Mouse (Mus musculus) layer of hippocampus, postnatal 25 days (tissue): ENCODE results near the gene Pigg. TPM values are rescaled to one million over a fixed set of nuclear protein-coding genes. Genes with fewer than 3 reads are reported as not detected.
A peak's percentile ranks its signal among the peaks of the same experiment; 100 is the strongest.

Source experiments
- DNase-seq, 2 experiments: peaks; one replicate each; pipeline ENCODE4 v3.0.0; 2022; ENCODE audit warnings: mixed read lengths in 2 of 2, low spot score in 1 of 2; ENCODE audit errors: extremely low spot score in 1 of 2
- total RNA-seq, 2 experiments: library from RNA; stranded (reverse); gene quantifications; 2 replicates each; pipeline ENCODE4 v1.2.3; 2021

The Pigg gene
- total RNA-seq, 2 experiments from 2014 or later = 10.9 to 11.5 TPM

DNA sequence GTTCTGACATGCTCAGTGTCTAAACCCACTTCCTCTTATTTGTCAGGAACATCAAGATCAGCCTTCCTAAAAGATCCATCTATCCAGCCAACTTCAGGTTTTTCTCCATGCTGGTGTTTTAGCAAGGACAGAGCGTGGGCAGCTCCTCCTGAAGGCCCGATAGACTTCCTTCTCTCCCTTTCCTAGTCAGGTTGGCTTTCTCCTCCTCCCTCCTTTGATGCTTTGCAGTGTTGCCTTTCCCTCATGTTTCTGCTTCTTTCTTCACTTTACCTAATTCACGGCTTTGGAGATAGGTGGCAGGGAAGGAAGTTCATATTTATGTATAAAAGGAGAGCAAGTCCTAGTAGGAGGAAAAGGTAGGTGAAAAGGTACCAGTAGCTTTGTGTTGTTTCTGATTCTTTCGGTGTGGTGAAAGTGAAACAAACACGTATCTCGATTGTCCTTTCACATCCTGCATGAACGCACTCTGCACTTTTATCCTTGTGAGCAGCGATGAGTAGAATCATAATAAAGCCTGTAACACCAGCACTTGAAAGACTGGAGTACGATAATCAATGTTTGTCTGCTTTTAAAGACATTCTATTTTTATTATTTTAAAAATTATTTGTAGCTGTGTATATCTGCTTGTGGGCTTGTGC, 37.2 kb downstream of the Pigg start:
- no peak for DNase-seq

DNA sequence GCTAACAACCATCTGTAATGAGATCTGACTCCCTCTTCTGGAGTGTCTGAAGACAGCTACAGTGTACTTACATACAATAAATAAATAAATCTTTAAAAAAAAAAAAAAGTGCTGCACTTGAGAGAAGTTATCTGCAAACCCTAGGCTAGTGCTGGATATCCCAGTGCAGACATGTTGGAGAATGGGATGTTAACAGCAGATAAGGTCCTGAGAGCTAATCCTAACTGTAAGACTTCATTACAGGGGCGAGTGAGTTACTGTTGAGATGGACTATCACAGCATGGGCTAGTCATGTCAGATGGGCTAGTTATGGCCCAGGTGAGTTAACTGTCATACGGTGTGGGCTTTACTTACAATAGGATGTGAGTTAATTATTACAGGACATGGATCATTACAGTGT, 41.6 kb downstream of the Pigg start:
- no peak for DNase-seq

DNA sequence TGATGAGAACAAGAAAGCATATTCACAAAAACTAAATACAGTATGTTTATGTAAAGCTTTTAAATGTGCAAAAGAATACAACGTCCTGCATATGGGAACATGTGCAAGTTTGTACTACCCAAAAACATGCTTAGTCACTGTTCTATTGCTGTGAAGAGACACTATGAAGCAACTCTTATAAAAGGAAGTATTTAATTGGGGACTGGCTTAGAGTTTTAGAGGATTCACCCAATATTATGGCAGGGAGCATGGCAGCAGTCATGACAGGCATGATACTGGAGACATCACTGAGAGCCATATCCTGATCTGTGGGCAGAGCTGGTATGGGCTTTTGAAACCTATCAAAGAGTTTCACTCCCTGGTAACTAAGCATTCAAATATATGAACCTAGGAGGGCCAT, 45.5 kb downstream of the Pigg start:
- DNase-seq = no peak

DNA sequence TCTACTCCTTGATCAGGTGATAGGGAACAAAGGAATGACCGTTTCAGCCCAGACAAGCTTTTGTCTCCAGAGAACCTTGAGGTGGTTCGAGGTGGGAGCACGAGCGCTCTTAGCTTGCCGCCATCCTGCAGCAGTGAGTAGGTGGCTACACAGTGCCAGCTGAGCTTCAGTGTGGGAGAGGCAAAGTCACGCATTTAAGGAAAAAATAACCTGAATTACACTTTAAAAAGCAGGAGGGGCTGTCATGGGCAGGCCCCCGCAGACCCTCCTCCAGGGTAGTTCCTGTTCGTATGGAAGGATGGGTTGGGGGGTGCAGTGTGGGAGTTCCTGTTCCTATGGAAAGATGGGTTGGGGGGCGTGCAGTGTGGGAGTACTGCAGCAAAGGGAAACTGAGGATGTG, 47.1 kb downstream of the Pigg start:
- no peak for DNase-seq

DNA sequence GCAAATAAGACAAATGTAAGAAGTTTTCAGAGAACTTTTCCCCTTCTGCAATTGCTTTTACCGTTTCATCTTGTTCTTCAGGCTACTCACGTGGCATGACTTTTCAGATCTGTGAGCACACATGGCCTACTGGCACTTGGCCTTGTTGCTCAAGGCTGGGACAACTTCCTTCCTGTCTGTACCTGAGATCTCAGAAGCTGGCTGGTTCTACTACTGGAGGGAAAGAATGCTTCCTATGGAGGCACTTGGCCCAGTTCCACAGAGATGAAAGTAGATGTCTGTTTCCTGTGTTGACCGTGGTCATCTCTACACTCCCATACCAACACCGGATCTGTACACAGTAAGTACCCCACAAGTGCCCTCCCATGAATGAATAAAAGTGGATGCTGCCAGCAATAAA, 47.8 kb downstream of the Pigg start:
- DNase-seq = no peak

DNA sequence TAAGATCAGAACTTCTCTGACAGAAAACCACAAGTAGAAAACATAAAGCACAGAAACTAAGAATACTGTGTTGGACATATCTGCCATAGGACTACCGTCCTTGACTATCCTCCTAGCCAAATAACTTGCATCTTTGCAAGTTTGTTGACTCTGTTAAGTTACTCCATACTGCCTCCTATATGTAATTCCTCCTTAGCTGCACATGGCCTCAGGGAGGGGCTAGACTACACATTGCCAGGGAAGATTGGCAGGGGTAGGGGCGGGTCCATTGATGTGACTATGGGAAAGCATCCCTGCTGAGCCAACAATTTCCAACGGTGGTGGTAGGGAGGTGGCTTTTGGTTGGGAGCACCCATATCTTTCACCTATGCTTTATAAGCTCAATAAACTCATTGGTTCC, 49.9 kb downstream of the Pigg start:
- no peak for DNase-seq

DNA sequence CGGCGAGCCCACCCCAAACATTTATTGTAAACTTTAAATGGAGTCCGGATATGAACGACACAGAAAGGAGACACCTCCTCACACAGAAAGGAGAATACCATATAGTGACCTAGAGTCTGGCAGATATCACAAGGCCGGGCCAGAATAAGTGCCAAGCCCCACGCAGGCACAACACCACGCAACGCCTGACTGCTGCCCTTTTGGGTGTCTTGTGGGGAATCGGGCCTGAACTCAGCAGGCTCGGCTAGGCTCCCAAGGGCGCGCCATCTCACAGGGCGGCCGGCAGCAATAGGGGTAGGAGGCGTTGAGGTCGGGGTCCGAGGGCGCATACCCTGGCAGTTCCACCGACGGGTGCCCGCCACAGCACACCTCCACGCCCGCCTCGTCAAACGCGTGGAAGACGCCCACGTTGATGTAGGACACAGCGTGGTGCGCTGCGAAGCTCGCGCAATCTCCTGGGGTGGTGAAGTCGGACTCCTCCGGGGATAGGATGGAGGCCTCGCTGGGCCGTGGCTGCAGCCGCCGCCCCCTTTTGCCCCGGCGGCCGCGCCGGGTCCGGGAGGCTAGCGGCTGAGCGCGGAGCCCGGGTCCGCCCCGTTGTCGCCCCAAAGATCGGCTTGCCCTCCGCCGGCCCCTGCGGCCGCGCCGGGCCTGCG, 54.0 kb downstream of the Pigg start:
- DNase-seq = no peak

DNA sequence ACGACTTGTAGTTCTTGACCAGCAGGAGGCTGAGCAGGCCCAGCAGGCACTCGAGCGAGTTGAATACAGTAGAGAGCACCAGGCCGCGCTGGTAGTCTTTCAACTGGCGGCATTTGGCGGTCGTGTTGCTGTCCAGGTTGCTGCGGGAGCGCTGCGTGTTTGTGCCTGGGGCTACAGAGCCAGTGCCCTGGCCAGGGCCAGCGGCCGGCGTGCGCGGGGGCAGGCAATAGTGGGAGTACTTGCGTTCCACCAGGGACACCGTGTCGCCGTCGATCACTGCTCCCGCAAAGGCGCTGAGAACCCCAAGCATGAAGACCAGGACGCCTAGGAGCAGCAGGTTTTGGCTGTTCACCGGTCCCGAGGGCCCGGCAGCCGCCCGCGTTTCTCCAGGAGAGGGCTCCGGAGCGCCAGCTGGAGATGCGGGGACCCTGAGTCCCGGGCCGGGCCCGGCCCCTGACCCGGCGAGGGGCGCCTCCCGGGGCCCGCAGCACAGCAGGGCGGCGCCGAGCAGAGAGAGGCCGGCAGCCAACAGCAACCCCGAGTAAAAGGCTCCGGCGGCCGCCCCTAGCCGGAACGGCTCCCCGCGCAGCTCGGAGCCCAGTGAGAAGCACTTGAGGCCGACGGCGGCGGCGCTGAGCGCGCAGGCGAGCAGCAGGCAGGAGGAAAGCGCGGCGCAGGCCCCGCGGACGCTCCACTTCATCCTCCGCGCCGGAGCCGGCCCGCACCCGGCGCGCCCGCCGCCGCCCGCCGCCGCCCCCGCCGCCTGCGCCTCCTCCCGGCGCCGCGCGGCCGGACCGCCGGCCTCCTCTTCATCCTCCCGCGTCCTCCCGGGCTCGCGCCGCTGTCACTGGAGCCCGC, 54.8 kb downstream of the Pigg start:
- DNase-seq = peak; percentile 39 to 49

DNA sequence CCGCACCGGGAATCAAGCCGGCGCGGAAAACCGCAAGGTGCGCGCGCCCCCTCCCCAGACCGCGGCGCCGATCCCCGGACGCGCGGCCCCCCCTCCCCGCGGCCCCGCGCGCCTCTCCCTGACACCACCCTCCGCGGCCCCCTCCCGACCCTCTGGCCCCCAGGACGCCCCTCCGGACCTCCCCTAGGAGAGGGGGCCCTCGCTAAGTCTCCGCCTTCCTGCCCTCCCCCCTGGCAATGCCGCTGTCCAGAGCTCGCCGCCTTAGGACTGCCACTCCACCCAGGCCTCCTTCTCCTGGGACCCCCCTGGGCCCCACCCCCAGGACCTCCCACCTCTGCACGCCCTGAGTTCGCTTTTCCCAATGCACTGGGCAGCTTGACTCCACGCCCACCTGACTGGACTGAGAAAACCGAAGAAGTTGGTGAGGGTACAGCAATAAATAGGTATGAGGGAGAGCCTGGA, 55.5 kb downstream of the Pigg start, which contains the start of gene Gm42517:
Gene Gm42517, minus strand, starts transcription at position 52 of the 462 bp plus-strand sequence.
- DNase-seq = no peak

DNA sequence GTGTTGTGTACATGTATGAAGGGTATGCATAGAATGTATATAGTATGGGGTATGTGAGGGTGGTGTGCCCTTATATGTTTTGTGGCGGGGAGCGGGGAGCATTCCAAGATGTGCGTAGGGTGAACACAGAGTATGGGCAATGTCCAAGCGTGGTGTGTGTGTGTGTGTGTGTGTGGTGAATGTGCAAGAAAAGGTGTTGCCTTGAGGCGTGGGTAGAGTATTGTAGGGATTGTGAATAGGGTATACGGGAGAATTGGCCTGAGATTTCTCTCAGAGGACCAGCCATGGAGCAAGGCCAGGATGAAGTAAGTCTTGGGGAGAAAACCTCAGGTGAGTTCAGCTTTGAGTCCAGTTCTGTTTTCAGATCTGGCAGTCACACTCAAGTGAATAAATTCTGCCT, 56.0 kb downstream of the Pigg start:
- DNase-seq = no peak

DNA sequence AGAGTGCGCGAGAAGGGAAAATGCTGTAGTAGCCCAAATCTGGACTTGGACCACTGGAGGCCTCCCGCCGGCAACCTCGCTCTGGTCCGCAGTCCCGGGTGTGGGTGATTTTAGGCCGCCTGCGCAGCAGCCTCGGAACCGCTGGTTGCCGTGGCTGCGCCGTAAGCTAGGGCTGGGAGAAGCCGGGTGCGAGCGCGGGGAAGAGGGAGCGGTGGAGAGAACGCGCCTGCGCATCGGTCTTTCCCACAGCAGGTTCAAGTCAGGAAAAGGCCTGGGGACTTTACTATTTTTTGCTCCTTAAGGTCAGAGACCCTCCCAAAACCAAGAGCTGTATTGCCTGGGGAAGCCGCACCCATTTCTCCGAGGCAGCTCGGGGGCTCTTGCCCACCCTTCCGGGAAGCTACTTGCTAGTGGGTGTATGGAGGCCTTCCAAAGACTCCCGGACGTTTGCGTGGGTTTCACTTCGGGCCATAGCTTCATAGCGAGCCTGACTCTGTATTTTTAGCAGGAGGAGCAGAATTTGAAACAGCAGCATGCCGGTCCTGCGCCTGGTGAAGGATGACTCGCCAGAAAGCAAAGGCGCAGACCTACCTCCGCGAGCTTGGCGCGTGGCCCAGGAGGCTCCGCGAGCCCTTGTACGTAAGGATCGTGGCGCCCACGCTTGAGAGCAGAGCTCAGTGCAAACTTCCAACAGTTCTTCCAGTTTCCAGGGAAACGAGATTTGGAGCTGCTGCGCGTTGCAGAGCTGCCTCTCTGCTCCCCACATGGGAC, 56.6 kb downstream of the Pigg start:
- peak; percentile 70 to 73 for DNase-seq

DNA sequence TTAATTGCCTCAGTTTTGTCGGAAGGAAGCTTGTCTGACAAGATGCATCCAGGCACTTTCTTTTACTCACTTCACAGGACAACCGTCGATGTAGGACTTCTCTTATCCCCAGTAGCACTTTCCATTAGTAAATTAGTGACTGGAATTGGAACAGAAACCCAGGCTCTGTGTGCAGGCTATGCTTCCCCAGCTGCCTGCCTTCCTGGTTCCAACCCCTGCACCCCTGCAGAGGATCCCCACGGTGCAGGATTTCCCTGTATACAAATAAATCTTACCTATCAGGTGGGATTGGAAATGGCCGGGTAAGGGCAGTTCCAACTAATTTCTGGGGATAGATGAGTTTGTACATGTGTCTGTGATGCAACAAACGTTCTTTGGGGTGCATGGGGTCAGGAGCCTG, 57.6 kb downstream of the Pigg start:
- DNase-seq = no peak

DNA sequence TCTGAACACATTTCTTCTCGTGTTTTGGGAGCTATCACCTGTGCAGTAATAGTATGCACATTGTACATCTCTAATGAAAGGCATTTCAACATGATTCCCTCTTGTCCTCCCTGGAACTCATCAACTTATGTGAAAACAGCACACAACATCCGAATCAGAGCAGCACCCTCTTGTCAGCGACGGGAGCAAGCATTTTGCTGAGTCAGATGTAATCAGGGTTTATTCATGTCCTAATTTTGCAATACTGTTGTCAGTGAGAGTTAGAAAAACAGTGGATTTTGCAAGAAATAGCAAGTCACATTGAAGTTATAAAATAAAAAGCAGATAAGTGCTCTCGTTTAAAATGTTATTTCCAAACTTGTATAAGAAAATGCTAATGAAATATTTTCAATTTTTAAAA, 61.7 kb downstream of the Pigg start:
- DNase-seq = no peak

DNA sequence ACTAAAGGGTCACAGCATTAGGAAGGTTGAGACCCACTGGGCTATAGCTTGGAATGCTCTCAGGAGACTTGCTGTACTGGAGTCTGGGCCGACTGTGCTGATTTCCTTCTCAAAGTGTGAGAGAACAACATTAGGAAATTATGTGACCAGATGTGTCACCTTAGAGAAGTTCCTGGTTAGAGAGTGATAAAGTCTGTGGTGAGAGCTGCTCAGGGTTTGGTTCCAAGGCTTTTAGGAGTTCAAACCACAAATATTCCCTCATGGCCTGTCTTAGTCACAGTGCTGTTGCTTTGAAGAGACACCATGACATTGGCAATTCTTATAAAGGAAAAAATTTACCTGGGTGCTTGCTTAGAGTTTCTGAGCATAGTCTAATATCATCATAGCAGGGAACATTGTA, 63.6 kb downstream of the Pigg start:
- no peak for DNase-seq

DNA sequence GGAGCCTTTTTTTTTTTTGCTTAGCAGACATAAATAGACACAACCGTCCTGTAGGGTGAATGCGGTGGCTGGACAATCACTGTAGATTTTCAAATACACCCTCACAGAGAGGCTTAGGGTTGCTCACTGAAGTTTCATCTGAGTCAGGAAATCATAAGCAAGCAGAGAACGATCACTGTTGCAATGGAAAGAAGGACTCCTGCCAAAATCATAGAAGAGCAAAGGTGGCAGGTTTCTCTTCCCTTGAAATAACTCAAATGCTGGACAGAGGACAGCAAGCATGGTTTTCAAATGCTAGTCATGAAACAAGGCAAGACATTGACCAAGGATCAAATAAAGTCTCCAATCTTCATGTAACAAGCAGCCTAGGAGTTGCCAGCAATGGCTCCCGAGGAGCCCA, 65.9 kb downstream of the Pigg start:
- DNase-seq = no peak

DNA sequence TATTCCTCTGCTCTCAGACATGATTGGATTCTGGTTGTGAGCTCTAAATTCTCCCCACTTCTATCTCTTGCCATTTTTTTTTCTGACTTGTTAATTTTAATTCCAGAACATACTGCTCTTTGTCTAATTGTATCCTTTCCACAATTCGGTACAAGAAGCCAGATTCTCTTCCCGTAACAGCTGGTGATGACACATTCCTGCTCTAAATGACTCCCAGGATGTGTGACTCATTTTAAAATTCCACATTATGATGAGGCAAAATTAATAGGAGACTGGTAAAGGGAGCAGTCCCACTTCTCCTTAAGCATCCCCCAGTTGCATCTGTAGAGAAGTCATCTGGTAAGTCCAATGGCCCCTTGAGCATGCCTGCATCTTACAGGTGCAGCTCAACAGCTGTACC, 73.2 kb downstream of the Pigg start:
- no peak for DNase-seq

DNA sequence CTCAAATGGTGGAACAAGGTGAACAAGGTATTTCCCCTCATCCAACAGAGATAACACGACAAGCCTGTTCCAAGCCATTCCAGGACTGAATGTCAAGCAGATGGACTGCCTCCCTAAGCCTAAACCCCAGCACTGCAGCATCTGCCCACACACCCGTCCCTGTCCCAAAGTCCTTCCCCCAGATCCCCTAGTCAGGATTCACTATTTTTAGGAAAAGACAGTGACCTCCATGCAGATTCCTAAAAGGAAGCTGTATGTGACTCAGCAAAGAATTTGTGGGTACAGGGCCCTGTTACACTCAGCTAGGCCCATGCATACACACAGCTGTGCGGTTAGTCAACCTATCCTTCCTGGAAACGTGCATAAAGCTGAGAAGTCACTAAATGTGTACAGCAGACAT, 74.0 kb downstream of the Pigg start:
- DNase-seq = no peak

DNA sequence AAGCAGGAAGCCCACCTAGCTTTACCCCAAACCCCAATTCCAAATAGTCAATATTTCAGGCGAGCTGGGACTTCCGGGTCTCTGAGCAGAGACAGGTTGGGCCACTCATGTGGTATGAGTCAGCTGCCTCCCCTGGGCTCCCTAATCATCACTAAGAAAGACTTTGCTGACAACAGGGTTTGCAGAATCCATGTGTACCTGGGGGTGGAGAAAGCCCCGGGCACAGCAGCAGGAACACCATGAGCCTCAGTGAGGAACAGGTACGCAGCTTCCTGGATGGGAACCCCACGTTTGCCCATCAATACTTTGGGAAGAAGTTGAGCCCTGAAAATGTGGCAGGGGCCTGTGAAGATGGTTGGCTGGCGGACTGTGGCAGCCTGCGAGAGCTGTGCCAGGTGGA, 75.8 kb downstream of the Pigg start, which contains the start of gene Pde6b:
Gene Pde6b, plus strand, starts transcription at position 191 of the 400 bp plus-strand sequence.
- no peak for DNase-seq

DNA sequence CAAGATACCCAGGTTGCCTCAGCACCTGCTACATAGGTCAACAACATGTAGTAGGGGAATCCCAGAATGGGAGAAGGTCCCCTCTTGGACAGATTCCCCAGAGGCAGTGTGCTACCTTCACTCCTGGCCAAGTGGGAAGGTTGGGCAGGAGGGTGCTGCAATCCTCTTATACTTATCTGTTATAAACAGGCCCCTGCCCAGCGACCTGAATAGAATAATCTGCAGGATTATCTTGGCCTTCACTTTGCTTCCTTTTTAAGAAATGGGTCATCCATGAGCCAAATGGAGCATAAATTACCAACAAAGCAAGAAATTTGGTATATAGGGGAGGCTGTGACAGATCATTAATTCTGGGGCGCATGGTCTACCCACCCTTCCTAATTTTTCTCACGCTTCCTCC, 77.3 kb downstream of the Pigg start:
- no peak for DNase-seq
